ENCODE assay signal across 7 mouse cellular contexts in the genomic region with DNA sequence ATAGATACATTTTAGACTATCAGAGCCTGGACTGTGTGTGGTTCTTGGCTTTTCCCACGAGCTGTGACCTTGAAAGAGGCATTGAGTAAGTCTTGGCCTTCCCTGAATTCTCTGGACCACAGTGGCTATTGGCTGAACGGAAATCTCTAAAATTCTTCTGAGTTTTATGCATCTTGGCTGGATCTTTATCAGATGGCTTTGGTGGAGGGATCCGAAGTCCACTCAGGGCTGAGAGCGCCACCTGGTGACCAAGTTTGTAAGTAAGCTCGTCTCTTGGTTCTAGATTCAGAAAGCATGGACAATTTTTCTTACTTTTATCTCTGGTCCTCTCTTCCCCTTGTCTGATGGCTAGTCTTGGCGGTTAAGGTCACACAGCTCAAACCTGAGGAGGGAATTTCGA. TPM values are rescaled to one million over a fixed set of nuclear protein-coding genes. Genes with fewer than 3 reads are reported as not detected.
DNase-seq lines count a peak whose midpoint lies in the region; ATAC-seq and TF ChIP-seq lines count a peak whose summit lies in the region.

No protein-coding gene starts in this region.

- TF ChIP-seq POLR2A in spleen, adult 2 months (IDR thresholded peaks at IDR 0.05; ENCODE audit: low read depth, low read length), result no peak

- no peaks in the 10 kb centered on the region for H3K36me3 ChIP-seq in spleen, adult 2 months (ENCODE audit: control insufficient read depth, insufficient read depth, low read length)

- peak; percentile 57; the same call in 1 of the 2 replicates for TF ChIP-seq CTCF in spleen, adult 2 months (IDR thresholded peaks at IDR 0.05; ENCODE audit: extremely low read depth, insufficient read depth, insufficient read length, insufficient replicate concordance)

- WGBS in spleen, adult 2 months, result 58% methylated on average over 7 of the region's 7 CpGs

- 0 out of 2 replicates have a peak, but pooled peaks cover 1% of the 10 kb centered on the region for H3K27me3 ChIP-seq in spleen, adult 2 months (ENCODE audit: control insufficient read depth, insufficient read depth, low read length)

- peak; percentile 69 for ATAC-seq in megakaryocyte progenitor cell, adult 5-6 weeks (replicated peaks; ENCODE audit: poor library complexity)

- H3K4me1 ChIP-seq in spleen, adult 2 months (ENCODE audit: control insufficient read depth, insufficient read depth, insufficient read length), result 0 out of 2 replicates have a peak, but pooled peaks cover 3% of the 10 kb centered on the region

- no peak overlapping the region for H3K4me3 ChIP-seq in spleen, adult 2 months (ENCODE audit: extremely low read depth, insufficient read depth, insufficient read length)

- H3K27ac ChIP-seq in spleen, adult 2 months (ENCODE audit: insufficient read depth, low read length), result no peak overlapping the region

- DNase-seq in CD4-positive, CD25-positive, alpha-beta regulatory T cell, adult 2 months (ENCODE audit: low read depth, low spot score), result peak; percentile 84
- peak; percentile 46 for DNase-seq in MEL-GATA-1-ER (ENCODE audit: extremely low read depth, low read depth)
- peak; percentile 72 for DNase-seq in cerebellum, adult 8-10 months
- DNase-seq in gastrocnemius, postnatal 25 days, result peak; percentile 42
- DNase-seq in layer of hippocampus, adult 9-11 months, result peak; percentile 45
- DNase-seq in spleen, adult 2 months (ENCODE audit: low read depth in 1 of 2, low spot score in 2 of 2), result peak; percentile 38 to 67

RNA-seq across cellular contexts. Expression of a gene that starts 13.9 kb away (rescaled TPM):
- 1 to 10 TPM; 5.0 to 5.5 TPM for total RNA-seq in gastrocnemius, postnatal 25 days (2021)
- 0.49 and 1.7 TPM in 2 replicates for total RNA-seq in megakaryocyte progenitor cell, adult 5-6 weeks (2015)
- 0.83 and 2.4 TPM in 2 replicates for total RNA-seq in megakaryocyte progenitor cell, adult 5-6 weeks (2017)
- 10.9 and 11.0 TPM in 2 replicates for polyA plus RNA-seq in spleen, adult 2 months (2012; rRNA removed)

RNA-seq across cellular contexts. Expression of a gene that starts 17.5 kb away (rescaled TPM):
- 100 to 1,000 TPM; 289 to 323 TPM for total RNA-seq in gastrocnemius, postnatal 25 days (2021)
- 286 and 347 TPM in 2 replicates for total RNA-seq in megakaryocyte progenitor cell, adult 5-6 weeks (2015)
- total RNA-seq in megakaryocyte progenitor cell, adult 5-6 weeks (2017), result 131 and 158 TPM in 2 replicates
- polyA plus RNA-seq in spleen, adult 2 months (2012; rRNA removed), result 191 and 308 TPM in 2 replicates

RNA-seq across cellular contexts. Expression of a gene that starts 52.2 kb away (rescaled TPM):
- 10 to 100 TPM; 75.4 to 83.4 TPM for total RNA-seq in gastrocnemius, postnatal 25 days (2021)
- 8.6 and 8.7 TPM in 2 replicates for total RNA-seq in megakaryocyte progenitor cell, adult 5-6 weeks (2015)
- 11.3 and 27.1 TPM in 2 replicates for total RNA-seq in megakaryocyte progenitor cell, adult 5-6 weeks (2017)
- 43.4 and 56.1 TPM in 2 replicates for polyA plus RNA-seq in spleen, adult 2 months (2012; rRNA removed)
